Mouse (Mus musculus) NIH3T3 (cell line): ENCODE measurements around the gene Pcolce.

Source experiments
- DNase-seq: peaks from one replicate; pipeline ENCODE4 v3.0.0-alpha.2; 2012; ENCODE audit warnings: low read depth

Pcolce gene

GRCm38 (mm10) chr5:137629306-137629721, 15.7 kb upstream of the Pcolce start:
- DNase-seq = no peak

- peak; percentile 100 for DNase-seq
Measured at GRCm38 (mm10) chr5:137628498-137629305, 15.1 kb upstream of the Pcolce start, which contains the start of the genes Fbxo24, Lrch4 and Gm20605. TSS of gene Fbxo24 (minus strand) at chr5:137629002. TSS of gene Lrch4 (plus strand) at chr5:137629121. TSS of gene Gm20605 (plus strand) at chr5:137629175.

- DNase-seq = peak; percentile 76
Measured at GRCm38 (mm10) chr5:137627991-137628390, 14.4 kb upstream of the Pcolce start.

DNA sequence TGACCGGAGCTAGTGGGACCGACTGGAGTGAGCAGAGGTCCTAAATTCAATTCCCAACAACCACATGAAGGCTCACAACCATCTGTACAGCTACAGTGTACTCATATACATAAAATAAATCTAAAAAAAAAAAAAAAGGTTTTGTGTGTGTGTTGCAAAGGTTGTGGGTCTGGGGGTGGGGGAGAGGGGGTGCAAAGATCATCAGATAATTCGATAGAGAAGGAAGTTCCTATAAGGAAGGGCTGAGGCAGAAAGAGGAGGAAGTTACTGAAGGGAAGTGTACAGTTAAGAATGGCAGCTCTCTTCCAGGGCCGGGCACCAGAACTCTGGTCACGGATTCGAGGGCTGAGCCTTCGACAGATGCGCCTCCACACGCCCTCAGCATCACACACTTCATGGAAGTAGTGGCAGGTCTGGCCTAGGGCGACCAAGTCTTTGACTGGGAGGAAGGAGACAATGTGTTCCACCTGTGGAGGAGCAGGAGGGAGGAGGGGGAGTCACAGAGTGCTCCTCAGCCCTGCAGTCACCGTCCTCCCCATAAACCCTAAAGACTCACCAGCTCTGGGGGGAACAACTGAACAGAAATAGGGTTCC, 10.4 kb upstream of the Pcolce start:
- no peak for DNase-seq

GRCm38 (mm10) chr5:137615347-137615746, 1.8 kb upstream of the Pcolce start:
- no peak for DNase-seq

DNA sequence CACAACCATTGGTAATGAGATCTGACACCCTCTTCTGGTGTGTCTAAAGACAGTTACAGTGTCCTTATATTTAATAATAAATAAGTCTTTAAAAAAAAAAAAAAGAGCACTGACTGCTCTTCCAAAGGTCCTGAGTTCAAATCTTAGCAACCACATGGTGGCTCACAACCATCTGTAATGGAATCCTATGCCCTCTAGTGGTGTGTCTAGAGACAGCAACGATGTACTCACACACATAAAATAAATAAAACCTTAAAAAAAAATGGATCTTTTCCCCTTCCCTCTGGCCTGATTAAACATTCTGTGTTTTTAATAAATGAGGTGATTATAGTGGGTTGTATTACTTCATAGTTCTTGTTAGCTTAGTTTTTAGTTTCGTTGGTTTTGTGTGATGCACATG, 1.3 kb upstream of the Pcolce start:
- peak; percentile 34 for DNase-seq

DNA sequence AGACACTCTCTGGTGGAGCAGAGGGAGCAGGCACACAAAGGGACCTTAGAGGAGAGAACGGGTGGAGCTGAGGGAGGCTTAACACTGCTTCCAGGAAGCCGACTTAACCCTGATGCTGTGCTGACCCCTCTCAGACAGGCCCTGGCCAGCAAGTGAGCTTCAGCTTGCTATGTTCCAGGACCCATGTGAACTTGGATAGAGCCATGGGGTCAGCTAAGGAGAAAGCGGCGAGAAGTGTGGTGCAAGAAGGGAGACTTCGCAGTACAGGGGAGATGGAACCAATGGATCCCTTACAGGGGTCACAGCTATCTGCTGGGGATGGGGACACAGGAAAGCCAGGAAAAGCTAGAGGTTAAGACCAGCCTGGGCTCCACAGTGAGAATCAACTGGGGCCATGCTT, 508 bp downstream of the Pcolce start:
- DNase-seq = no peak

DNA sequence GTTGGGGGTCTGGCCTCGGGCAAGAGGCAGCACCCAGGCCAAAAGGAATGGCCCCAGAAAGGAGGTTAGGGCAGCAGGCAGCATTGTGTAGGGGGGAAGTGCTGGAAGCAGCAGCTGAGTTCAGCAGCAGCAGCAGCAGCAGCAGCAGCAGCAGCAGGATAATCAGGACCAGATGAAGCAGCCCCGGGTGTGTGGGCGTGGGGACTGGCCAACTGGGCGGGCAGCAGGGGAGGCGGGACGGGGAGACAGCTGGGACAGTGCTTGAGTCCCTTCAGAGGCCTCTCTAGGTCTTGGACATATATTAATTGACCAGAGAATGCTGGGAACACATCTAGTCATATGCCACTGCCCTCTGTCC, 2.4 kb downstream of the Pcolce start:
- DNase-seq = peak; percentile 92

DNA sequence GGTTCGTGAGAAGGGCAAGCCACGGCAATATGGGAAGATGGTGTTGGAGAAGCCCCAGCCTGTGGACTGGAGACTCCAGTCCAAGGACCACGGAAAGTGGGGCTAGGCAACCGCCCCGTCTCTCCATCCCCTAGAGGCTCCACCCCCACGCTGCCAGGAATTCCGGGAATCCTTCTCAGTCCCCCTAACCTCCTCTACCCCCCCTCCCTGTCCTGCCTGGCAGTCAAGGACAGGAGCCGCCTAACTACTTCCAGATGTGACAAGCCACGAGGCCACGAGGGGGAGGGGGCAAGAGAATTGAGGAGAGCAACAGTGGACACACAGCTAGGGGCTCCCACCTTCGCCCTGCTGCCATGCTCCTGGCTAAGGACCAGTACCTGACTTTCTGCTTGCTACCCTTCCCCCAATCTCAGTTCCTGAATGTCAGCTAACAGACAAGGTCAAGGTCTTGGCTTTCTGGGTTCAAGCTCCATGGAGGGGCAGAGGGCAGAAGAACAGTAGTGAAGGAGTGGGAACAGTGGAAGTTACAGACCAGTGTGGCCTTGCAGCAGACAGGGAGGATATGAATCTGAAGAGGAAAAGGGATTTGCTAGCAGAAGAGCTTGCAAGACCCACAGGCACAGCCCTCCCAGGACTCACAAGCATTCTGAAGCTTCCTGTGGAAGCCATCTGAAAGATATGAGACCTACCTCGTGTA, 2.9 kb downstream of the Pcolce start:
- peak; percentile 95 for DNase-seq

- DNase-seq = peak; percentile 34
Measured at GRCm38 (mm10) chr5:137610056-137610455, 3.5 kb downstream of the Pcolce start.

GRCm38 (mm10) chr5:137609292-137609691, 4.3 kb downstream of the Pcolce start:
- no peak for DNase-seq

DNA sequence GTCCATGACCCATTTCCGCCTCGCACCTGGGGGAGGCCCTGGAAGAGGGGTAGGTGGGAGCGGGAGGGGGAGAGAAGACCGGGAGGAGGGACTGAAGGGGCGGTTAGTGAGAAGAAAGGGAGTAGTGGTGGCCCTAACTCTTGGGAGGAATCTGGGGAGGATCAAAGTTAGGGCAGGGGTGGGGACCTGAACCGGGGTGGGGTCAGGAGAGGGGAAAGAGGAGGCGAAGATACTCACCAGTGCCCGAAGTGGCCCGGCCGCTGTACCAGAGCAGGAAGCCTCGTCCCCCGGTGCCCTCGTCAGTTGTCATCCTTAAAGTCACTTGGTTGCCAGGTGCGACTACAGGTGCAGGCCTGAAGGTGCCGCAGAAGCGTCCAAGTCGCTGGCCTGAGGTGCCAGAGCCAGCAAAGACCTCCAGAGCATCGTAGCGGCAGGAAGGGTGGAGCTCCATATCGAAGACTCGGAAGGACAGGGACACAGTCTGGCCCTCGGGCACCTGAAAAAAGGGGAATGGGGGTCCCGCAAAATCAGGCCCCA, 4.9 kb downstream of the Pcolce start:
- DNase-seq = no peak

- DNase-seq = no peak
Measured at GRCm38 (mm10) chr5:137607860-137608653, 5.5 kb downstream of the Pcolce start.

DNA sequence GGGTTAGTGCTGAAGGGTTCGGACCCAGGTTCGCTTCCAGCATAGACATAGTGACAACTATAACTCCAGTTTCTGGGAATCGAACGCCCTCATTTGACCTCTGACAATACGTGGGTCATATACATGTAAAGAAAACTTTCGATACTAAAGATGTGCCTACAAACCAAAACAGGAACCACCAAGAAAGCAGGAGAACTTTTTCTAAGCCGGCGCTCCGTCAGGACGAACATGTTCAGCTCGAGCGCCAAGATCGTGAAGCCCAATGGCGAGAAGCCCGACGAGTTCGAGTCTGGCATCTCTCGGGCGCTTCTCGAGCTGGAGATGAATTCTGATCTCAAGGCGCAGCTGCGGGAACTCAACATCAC, 12.2 kb downstream of the Pcolce start:
- peak; percentile 71 for DNase-seq

DNA sequence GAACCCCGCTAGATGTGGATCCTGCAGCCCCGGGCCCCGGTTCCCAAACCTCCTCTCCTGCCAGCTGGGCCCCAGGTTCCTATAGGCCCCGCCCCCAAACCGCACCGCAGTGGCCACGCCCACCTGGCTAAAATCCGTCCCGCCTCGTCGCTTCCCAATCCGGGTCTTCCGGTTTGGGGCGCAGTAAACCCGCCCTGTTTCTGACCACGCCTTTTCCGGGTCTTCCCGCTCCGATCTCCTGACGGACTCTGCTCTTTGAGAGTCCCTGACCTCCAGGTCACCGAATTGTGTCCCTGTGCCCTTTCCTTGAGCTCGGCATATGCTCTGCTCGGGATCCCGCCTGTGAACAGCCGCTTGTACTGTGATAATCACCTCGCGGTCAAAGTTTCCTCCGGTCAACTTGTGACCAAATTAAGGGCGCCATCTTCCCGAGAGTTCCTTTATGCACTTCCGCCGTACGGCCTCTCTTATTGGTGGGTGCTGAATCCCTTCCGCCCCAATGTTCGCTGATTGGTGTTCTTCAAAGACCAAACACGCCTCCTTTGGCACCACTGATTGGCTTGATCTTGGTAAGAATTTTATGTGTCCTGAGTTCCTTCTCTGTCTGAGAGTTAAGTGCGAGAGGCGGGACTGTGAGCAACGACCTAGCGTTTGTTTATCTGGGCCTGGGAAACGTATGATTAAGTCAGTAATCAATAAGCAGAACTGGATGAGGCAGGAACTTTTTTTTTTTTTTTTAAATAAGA, 12.8 kb downstream of the Pcolce start, which contains the start of gene Mospd3:
Gene Mospd3 (minus strand): TSS at position 440 of the 746 bp plus-strand sequence.
- peak; percentile 98 for DNase-seq

- DNase-seq = no peak
Measured at GRCm38 (mm10) chr5:137600281-137600618, 13.3 kb downstream of the Pcolce start.

DNA sequence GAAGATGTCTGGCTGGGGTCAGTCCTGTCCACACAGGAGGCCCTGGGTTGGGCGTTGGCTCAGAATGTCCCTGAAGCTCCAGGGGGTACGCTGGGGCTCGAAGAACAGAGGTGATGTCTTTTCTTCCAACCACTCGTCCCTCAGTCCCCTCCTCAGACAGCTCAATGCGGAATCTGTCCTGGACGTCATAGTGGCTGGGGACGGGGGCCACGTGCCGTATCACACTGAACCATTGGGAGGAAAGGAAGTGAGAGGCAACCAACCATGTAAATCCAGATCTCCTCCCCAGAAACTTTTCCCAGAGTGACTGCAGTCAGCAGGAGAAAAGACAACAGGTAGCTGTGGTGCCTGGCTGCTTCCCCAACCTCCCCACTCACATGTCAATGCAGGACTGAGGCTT, 14.0 kb downstream of the Pcolce start:
- DNase-seq = no peak

DNA sequence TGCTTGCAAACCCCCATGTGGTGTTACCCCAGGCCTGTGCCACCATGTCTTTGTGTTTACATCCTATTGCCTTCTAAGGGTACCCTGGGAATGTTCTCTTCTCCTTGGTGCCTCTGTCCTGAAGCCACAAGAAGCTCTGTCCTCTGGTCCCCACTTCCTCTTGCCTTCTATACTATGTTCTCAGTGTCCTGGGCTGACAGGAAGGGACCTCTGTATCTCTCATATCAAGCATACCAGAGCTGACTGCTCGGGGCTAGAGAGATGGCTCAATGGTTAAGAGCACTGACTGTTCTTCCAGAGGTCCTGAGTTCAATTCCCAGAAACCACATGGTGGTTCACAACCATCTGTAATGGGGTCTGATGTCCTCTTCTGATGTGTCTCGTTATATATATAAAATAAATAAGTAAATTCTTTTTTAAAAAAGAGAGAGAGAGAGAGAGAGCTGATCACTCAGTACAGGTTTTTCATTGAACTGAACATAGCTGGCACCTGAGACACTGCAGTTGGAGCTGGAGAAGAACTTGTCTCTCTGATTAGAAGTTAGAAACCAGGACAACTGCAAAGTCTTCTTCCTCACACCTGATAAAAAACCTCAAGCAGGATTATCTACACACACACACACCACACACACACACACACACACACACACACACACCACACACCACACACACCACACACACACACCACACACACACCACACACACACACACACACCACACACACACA, 15.3 kb downstream of the Pcolce start:
- DNase-seq = no peak

DNA sequence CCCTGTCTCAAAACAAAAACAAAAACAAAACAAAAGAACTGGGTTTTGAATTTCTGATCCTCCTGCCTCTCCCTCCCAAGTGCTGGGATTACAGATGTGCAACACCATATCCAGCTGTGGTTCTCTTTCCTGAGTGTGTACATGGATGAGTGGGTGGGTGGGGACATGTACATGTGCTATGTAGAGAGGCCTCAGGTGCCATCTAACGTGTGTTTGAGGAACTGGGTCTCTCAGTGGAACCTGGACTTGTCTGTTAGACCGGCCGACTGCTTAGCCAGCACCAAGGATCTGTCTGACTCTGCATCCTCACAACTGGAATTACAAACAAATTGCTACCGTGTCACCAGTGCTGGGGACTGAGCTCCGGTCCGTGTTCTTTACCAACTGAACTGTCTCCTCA, 16.0 kb downstream of the Pcolce start:
- no peak for DNase-seq

GRCm38 (mm10) chr5:137596601-137597261, 16.9 kb downstream of the Pcolce start:
- DNase-seq = no peak
